Mouse (Mus musculus) midbrain, embryonic 11.5 days (tissue): ENCODE data around the gene Polq. TPM values are rescaled to one million over a fixed set of nuclear protein-coding genes. Genes with fewer than 3 reads are reported as not detected.

ENCODE experiments used
- ATAC-seq: fragments of 200-750 bp; cut with Nextera tagmentation; 2 replicates; pipeline ENCODE4 v1.8.0; 2017; ENCODE audit warnings: moderate TSS enrichment, moderate library complexity; ENCODE audit not compliant: low FRiP score
- DNase-seq: peaks from one replicate; pipeline ENCODE4 v3.0.0; 2015; ENCODE audit warnings: low spot score; ENCODE audit errors: missing footprints
- H3K27ac ChIP-seq: fragments of 300-500 bp; sonication (generic); 2 replicates; pipeline ENCODE4 v1.5.1; 2014; ENCODE audit warnings: low read depth, low read length
- H3K27me3 ChIP-seq: fragments of 300-500 bp; sonication (generic); 2 replicates; pipeline ENCODE4 v1.6.1; 2014; ENCODE audit warnings: mild to moderate bottlenecking, low read length, moderate library complexity, mixed read lengths; ENCODE audit not compliant: control insufficient read depth, insufficient read depth
- H3K36me3 ChIP-seq: fragments of 300-500 bp; sonication (generic); 2 replicates; pipeline ENCODE4 v1.6.1; 2014; ENCODE audit warnings: mild to moderate bottlenecking, low read length, moderate library complexity, mixed read lengths; ENCODE audit not compliant: control insufficient read depth, insufficient read depth
- H3K4me1 ChIP-seq: fragments of 300-500 bp; sonication (generic); 2 replicates; pipeline ENCODE4 v1.6.1; 2014; ENCODE audit warnings: low read length; ENCODE audit not compliant: control insufficient read depth, insufficient read depth
- H3K4me2 ChIP-seq: fragments of 300-500 bp; sonication (generic); 2 replicates; pipeline ENCODE4 v1.6.1; 2014; ENCODE audit warnings: mild to moderate bottlenecking, moderate library complexity
- H3K4me3 ChIP-seq: fragments of 300-500 bp; sonication (generic); 2 replicates; pipeline ENCODE4 v1.5.1; 2014; ENCODE audit warnings: low read depth, low read length
- H3K9ac ChIP-seq: fragments of 300-500 bp; sonication (generic); 2 replicates; pipeline ENCODE4 v1.6.1; 2014; ENCODE audit warnings: low read length
- H3K9me3 ChIP-seq: fragments of 300-500 bp; sonication (generic); 2 replicates; pipeline ENCODE4 v1.6.1; 2016; ENCODE audit warnings: low read length; ENCODE audit not compliant: control insufficient read depth
- WGBS: fragments of 180-500 bp; shearing (Covaris S2); extraction: QIAGEN DNeasy Blood & Tissue Kit; methylation state at CpG from one replicate; pipeline ENCODE4 v1.1.7; 2014; 5-methylcytosine and 5-hydroxymethylcytosine counted together
- polyA plus RNA-seq: library from polyadenylated mRNA; unstranded; fragments of >200 nt; fragmentation: Nextera tagmentation; extraction: Ambion mirVana; gene quantifications from 2 replicates; pipeline ENCODE4 v1.2.1, GENCODE M21; 2014

The Polq gene
- polyA plus RNA-seq, 1 experiment from 2014 or later = 11.0 TPM

DNA sequence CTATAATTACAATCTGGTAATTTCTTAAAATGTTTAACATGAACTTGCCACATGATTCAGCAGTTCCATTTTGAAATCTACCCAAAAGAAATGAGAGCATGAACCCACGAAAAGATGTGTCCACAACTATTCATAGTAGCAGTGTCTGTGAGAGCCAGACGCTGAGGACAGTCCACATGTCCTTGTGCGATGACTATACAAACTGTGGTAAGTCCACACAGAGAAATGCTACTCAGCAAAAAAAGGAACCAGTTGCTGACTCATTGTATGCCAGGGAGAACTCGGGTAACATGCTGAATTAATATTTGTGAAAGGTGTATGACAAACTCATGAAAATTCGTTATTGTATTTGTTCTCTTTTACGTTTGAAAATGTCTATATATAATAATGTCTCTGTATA, 13.9 kb upstream of the Polq start:
- H3K36me3 ChIP-seq = no peaks in the 10 kb centered on the region
- no peaks in the 10 kb centered on the region for H3K9me3 ChIP-seq
- 85% methylated on average over 6 of the region's 6 CpGs for WGBS
- H3K9ac ChIP-seq = no peak overlapping the region
- H3K4me2 ChIP-seq = no peak overlapping the region
- no peak for DNase-seq
- H3K27ac ChIP-seq = no peak overlapping the region
- no peaks in the 10 kb centered on the region for H3K27me3 ChIP-seq
- no peak overlapping the region for H3K4me3 ChIP-seq
- ATAC-seq = no peak
- no peaks in the 10 kb centered on the region for H3K4me1 ChIP-seq

DNA sequence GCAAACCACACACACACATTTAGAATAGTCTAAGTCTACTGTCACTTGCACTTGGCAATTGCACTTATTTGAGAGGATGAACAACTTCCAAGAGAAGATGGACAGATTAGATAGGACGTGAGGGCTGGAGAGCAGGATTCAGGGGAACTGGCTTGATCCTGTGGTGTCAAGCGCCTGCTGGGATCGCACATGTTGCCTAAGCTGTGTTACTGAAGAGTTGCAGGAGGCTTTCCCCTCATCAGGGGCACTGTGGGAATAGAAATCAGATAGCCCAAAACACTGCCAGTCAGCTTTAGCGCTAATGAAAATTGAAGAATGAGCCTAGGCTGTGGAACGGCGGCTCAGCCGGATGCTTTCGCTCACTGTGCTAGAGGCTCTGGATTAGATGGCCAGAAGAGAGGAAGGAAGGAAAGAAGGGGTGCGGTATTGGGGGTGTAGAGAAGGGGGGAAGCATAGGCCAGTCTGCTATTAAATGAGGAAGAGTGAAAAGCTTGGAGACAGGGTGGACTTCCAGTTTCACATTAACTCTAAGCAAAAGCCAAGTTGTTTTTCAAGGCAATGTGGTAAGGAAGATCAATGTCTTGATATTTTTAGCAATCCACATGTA, 12.1 kb upstream of the Polq start:
- ATAC-seq (no peak), DNase-seq (no peak)
- H3K9ac ChIP-seq = no peak overlapping the region
- no peak overlapping the region for H3K4me3 ChIP-seq
- H3K4me2 ChIP-seq = no peak overlapping the region
- H3K27me3 ChIP-seq = no peaks in the 10 kb centered on the region
- WGBS = 78% methylated on average over 9 of the region's 9 CpGs
- H3K9me3 ChIP-seq = no peaks in the 10 kb centered on the region
- H3K27ac ChIP-seq = no peak overlapping the region
- no peaks in the 10 kb centered on the region for H3K36me3 ChIP-seq
- H3K4me1 ChIP-seq = no peaks in the 10 kb centered on the region

DNA sequence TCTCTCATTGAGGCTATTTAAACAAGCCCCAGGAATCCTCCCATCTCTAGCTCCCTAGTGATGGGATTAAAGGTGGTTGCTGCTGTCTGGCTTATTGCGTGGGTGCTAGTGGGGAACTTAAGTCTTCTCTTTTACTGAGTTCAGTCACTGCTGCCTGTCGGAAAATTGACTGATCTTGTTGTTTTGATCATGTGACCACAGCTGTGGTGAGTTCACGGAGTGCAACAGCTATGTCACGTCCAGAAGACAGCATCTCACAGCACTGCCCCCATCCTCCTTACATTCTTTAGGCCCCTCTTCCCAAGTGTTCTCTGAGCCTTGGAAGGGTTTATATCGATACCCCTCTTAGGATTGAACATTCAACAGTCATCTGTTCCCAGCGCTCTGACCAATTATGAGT, 2.3 kb upstream of the Polq start:
- H3K27me3 ChIP-seq = no peaks in the 10 kb centered on the region
- no peak overlapping the region for H3K9ac ChIP-seq
- ATAC-seq (no peak), DNase-seq (no peak)
- H3K9me3 ChIP-seq = no peaks in the 10 kb centered on the region
- H3K4me3 ChIP-seq = no peak overlapping the region
- no peak overlapping the region for H3K27ac ChIP-seq
- 69% methylated on average over 6 of the region's 6 CpGs for WGBS
- no peak overlapping the region for H3K4me2 ChIP-seq
- H3K4me1 ChIP-seq = peaks cover 8% of the 10 kb centered on the region
- H3K36me3 ChIP-seq = no peaks in the 10 kb centered on the region

DNA sequence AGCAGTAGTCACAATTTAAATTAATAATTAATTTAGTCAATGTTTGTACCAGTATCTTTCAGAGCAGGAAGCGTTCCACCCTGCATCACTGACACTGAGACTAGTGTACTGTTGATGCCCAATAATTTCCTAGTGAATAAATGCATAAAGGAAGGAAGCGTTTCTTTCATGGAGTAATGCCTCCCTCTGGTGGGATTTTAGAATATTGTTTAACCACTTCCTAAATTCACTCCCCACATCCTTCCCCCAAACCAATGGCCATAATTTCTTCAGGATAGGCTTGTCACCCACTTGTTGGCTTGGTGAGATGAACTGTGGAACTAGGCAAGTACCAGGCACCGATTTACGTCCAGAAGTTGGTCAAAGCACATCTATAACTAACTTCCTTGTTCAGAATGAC, 1.2 kb upstream of the Polq start:
- peak; percentile 93 for DNase-seq
- no peak overlapping the region for H3K4me2 ChIP-seq
- 62% methylated on average over 4 of the region's 4 CpGs for WGBS

DNA sequence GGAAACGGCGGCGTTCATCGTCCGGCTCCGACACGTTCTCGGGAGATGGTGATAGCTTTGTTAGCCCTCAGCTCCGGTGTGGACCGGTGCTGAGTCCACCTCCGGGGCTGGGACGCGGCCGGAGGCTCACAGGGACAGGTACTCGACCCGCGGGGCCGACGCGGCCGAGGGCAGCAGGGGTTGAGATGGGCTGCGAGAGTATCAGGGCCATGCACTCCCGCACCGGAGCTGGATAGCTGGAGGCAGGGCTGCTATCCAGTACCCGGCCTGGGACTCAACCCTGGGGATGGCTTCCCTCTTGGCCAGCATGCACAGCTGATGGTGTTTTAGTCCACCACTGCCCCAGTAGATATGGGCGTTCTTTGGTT, 320 bp downstream of the Polq start:
- ATAC-seq = peak; percentile 74; the same call in 1 of the 2 replicates
- Histone ChIP-seq H3K4me2 (peak overlapping the region; percentile 81), H3K4me1 (peaks cover 8% of the 10 kb centered on the region), H3K27ac (no peak overlapping the region), H3K36me3 (no peaks in the 10 kb centered on the region), H3K9me3 (no peaks in the 10 kb centered on the region), H3K4me3 (peak overlapping the region; percentile 91), H3K9ac (peak overlapping the region; percentile 82), H3K27me3 (no peaks in the 10 kb centered on the region)
- DNase-seq = peak; percentile 85
- WGBS = 0% methylated on average over 26 of the region's 26 CpGs

More for the DNA sequence above, 1.2 kb upstream of the Polq start:
- Histone ChIP-seq H3K27me3 (no peaks in the 10 kb centered on the region), H3K36me3 (no peaks in the 10 kb centered on the region), H3K9me3 (no peaks in the 10 kb centered on the region), H3K4me3 (no peak overlapping the region), H3K27ac (no peak overlapping the region), H3K9ac (no peak overlapping the region), H3K4me1 (peaks cover 8% of the 10 kb centered on the region)
- peak; percentile 17; the same call in 1 of the 2 replicates for ATAC-seq

DNA sequence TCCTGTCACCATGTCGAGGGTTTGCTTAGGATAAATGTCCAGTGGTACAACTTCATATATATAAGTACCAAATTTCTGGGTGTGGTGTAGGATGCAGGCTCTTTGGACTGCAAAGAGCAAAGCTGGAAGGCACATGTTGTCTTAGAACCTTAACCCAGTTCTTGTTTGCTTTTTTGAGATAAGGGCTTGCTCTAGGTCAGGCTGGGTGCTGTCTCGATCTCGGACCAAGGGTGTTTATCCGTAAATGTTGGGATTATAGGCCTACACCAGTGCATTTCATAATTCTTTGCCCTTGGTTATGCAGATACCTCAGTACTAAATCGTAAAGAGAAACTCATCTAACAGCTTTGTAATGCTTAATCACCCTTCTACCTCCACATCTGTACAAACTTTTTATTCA, 750 bp downstream of the Polq start:
- Histone ChIP-seq H3K4me2 (peak overlapping the region; percentile 81), H3K27ac (no peak overlapping the region), H3K4me1 (peaks cover 8% of the 10 kb centered on the region), H3K9me3 (no peaks in the 10 kb centered on the region), H3K9ac (peak overlapping the region; percentile 82), H3K36me3 (no peaks in the 10 kb centered on the region), H3K4me3 (peak overlapping the region; percentile 91), H3K27me3 (no peaks in the 10 kb centered on the region)
- ATAC-seq (no peak), DNase-seq (no peak)
- 62% methylated on average over 5 of the region's 5 CpGs for WGBS

DNA sequence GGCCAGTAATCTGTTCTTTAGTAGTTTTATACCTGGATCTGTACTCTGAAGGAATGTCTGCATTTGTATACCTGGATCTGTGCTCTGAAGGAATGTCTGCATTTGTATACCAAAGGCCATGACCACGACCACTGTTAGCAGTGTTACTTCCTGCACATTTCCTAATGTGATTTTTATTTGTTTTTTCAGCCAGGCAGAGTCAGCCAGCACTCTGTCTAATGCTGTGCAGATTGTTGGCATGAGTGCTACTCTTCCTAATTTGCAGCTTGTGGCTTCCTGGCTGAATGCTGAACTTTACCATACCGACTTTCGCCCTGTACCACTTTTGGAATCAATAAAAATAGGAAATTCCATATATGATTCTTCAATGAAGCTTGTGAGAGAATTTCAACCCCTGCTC, 16.0 kb downstream of the Polq start:
- no peaks in the 10 kb centered on the region for H3K27me3 ChIP-seq
- 89% methylated on average over 3 of the region's 3 CpGs for whole genome bisulfite sequencing
- no peaks in the 10 kb centered on the region for H3K9me3 ChIP-seq
- H3K9ac ChIP-seq = no peak overlapping the region
- ATAC-seq (no peak), DNase-seq (no peak)
- no peak overlapping the region for H3K27ac ChIP-seq
- H3K4me3 ChIP-seq = no peak overlapping the region
- H3K4me1 ChIP-seq = no peaks in the 10 kb centered on the region
- no peaks in the 10 kb centered on the region for H3K36me3 ChIP-seq
- H3K4me2 ChIP-seq = no peak overlapping the region

DNA sequence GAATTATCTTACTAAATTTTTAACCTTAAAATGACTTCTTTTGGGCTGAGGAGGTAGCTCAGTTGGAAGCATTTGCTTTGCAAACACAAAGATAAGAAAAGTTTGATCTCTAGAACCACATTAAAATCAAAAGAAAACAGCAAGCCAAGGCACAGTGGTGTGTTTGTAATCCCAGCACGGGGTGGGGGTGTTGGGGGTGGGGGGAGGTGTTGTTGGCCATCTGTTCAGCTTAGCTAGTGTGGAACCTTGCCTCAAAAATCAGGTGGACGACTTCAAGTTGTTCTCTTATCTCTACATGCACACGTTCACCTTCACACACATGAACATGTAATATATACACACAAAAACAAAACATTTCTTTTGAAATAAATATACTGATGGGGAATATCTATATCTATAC, 20.4 kb downstream of the Polq start:
- Histone ChIP-seq H3K4me2 (no peak overlapping the region), H3K4me1 (no peaks in the 10 kb centered on the region), H3K27ac (no peak overlapping the region), H3K9ac (no peak overlapping the region), H3K4me3 (no peak overlapping the region), H3K36me3 (peaks cover 4% of the 10 kb centered on the region; the same call in 1 of the 2 replicates), H3K9me3 (no peaks in the 10 kb centered on the region), H3K27me3 (no peaks in the 10 kb centered on the region)
- WGBS = 73% methylated on average over 3 of the region's 3 CpGs
- DNase-seq = no peak
- no peak for ATAC-seq

DNA sequence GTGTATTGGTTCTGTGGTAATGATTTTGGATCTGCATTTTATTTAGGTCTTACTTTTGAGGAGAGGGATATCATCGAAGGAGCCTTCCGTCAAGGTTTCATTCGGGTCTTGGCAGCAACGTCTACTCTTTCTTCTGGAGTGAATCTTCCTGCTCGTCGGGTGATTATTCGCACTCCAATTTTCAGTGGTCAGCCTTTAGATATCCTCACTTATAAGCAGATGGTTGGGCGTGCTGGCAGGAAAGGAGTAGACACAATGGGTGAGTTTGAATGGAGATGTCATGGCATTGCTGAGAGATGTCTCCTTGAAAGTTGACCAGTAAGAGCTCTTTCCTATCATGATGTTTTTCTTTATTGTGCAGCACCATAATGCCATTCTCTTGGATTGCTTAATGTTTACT, 23.2 kb downstream of the Polq start:
- H3K4me3 ChIP-seq = no peak overlapping the region
- DNase-seq = no peak
- H3K4me2 ChIP-seq = no peak overlapping the region
- 97% methylated on average over 8 of the region's 8 CpGs for WGBS
- H3K27ac ChIP-seq = no peak overlapping the region
- no peaks in the 10 kb centered on the region for H3K27me3 ChIP-seq
- no peak overlapping the region for H3K9ac ChIP-seq
- no peaks in the 10 kb centered on the region for H3K4me1 ChIP-seq
- ATAC-seq = no peak
- peaks cover 6% of the 10 kb centered on the region; the same call in 1 of the 2 replicates for H3K36me3 ChIP-seq
- no peaks in the 10 kb centered on the region for H3K9me3 ChIP-seq
